Mouse (Mus musculus) kidney, adult 8-10 months (tissue): Measurements from ENCODE around the gene Timm13.

Source experiments
- DNase-seq, 2 experiments: peaks; one replicate each; pipeline ENCODE4 v3.0.0; 2022

Gene Timm13

DNA sequence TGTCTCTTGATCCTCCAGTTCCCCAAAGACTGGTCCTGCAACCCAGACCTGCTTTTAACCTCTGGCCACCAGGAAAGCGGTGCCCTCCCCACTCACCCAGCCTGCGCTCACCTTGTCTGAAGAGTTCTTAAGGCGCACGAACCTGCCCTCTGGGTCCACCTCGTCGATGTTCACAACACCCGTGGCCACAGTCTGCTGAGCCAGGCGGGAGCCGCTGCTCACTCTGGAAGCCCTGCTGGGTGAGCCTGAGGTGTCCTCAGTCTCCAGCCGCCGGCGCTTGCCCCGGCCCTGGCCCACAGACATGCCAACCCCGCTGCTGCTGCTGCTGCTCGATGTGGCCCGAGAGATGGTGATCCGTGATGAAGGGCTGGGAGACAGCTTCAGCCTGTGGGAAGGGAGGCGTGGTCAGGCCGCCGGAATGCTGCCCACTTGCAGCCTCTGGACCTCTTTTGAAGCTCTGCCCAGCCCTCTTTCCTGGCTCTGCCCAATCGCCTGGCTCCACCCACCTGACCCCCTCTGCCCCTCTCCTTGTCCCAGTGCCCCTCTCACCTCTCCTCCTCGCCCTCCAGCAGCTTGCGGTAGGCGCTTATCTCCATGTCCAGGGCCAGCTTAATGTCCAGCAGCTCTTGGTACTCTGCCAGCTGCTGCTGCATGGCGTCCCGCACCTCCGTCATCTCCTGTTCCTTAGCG, 3.4 kb upstream of the Timm13 start:
- DNase-seq = peak in 1 of 2 experiments; percentile 18

DNA sequence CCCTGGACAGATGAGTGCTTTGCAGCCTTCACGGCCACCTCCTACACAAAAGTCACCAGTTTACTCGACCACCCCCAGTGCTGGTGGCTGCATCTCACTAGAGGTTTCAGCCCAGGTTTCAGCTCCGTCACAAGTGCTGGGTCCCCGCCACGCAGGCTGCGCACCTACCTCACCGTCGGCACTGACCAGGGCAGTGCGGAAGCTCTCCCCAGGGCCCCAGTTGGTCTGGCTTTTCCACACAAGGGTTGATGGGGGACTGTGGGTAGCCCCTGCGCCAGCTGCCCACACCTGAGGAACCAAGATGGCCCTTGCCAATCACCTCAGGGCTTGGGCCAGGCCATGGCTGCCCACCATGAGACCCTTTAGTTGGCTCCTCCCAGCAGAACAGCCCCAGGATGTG, 2.5 kb upstream of the Timm13 start:
- no peak for DNase-seq

DNA sequence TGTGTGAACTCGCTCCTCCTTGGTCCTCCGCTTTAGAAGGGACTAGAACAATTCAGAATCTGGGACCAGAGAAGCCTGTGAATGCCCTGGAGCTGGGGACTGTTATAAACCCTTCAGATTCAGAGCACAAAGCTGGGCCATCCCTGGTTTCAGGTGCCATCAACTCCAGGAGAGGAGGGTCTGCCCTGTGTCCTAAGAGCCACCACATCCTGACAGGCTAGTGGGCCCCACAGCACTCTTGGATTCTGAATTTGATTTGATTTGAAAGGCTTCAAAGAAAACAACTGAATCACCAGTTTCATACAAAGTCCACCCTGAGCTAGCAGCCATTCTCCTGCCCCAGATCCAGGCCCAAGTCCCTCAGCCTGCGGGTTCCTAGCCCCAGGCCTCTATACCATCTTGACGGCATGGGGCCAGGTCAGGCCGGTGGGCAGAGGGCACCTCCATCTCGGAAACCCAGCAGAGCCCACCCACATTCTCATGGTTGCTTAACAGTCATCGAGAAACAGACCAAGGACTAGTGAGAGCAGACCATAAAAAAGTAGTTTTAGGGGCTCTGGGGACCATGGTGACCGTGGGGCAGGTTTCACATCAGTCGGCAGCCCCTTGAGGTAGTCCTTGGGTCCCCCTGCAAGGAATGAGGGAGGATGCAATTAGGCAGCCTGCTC, 1.6 kb upstream of the Timm13 start:
- no peak for DNase-seq

DNA sequence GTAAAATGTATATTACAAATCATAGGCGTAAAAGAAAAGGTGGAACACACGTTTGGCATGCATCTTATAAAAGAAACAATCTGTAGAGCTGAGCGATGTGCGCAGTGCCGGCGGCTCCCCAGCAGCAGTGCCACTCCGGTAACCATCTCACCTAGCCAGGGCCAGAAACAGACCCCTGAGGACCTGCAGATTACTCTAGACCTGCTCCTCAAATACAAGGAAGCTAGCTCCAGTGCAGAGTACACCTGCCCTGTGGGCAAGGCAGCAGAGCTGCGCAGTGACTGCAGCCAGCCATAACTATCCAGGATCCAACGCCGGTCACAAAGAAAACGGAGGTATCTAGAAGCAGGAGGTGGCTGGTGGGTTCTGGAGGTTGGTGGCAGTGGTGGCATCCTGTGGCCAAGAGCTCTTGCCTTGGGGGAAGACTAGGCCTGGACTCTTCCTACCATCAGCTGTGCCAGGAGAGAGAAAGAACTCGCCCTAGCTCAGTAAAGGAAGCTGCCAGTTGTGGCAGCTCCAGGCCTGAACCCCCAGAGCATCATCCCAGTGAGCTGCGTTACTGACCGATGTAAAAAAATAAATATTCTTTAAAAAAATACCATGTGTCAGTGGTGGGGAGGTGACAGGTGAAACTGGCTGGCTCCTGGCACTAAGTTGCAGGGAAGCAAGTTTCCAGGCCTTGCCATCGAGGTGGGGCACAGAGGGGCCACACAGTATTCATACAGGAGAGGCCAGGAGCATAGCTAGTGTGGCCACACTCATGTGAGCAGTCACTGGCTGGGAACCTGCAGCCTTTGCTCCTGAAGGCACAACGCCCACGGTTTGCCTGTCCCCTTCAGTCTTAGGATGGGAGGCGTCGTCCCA, 872 bp upstream of the Timm13 start:
- peak in 1 of 2 experiments; percentile 34 for DNase-seq

DNA sequence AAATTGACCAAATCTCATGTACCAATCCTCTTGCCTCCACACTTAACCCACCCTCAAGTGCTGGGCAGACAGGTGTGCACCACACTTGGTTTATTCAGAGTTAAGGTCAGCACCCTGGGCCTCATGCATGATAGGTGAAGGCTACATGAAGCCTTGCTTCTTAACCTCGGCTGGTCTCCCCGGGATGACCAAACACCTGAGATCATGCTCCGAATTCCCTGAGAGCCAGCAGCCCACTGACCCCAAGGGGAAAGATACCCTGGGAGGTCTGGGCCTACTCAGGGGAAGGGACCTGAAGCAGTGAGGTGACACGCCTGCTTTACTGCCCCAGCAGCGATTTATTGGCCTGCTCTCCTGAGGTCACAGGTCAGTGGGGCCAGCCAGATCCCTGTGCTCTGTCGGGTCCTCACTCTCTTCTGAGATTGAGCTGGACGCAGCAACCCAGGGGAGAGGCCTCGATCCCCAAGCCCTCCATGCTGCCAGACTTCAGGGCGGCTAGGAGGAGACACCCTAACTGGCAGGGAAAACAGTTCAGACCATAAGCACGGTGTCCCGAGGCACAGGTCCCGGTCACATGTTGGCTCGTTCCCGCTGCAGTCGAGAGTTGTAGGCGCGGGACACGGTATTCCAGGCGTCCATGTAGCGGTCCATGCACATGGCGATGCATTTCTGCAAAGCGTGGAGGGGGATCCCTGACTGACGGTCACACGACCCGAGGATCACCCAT, 1.0 kb downstream of the Timm13 start:
- DNase-seq = no peak

DNA sequence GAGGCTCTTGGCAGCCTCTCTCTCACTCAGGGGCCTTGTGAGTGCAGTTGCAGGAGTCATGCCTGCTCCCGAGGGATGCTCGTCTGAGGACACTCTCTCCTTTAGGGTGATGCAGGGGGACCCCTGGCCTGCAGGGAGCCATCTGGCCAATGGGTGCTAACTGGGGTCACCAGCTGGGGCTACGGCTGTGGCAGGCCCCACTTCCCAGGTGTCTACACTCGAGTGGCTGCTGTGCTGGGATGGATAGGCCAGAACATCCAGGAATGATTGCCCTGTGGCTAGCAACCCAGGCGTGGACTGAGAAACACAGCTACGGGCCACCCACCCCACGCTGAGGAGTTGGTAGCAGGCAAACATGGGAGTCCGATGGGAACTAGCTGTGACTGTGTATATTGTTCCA, 1.7 kb downstream of the Timm13 start:
- peak in 1 of 2 experiments; percentile 15 for DNase-seq

DNA sequence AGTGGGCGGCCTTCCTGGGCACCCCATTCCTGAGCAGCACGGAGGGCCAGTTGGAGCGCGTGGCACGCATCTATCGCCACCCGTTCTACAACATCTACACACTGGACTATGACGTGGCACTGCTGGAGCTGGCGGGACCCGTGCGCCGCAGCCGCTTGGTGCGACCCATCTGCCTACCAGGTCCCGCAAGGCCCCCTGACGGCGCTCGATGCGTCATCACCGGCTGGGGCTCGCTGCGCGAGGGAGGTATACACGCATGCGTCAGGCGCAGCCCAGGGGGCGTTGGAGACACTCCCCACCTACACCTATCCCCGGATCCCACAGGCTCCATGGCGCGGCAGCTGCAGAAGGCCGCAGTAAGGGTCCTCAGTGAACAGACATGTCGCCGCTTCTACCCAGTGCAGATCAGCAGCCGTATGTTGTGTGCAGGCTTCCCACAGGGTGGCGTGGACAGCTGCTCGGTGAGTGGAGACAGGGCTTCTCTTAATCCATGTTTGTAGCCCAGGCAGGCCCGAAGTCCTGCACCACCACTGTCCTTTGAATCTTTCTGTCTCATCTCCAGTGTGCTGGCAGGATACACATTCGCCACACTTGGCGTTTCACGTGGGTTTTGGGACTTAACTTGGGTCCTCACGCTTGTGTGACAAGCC, 2.8 kb downstream of the Timm13 start:
- no peak for DNase-seq

DNA sequence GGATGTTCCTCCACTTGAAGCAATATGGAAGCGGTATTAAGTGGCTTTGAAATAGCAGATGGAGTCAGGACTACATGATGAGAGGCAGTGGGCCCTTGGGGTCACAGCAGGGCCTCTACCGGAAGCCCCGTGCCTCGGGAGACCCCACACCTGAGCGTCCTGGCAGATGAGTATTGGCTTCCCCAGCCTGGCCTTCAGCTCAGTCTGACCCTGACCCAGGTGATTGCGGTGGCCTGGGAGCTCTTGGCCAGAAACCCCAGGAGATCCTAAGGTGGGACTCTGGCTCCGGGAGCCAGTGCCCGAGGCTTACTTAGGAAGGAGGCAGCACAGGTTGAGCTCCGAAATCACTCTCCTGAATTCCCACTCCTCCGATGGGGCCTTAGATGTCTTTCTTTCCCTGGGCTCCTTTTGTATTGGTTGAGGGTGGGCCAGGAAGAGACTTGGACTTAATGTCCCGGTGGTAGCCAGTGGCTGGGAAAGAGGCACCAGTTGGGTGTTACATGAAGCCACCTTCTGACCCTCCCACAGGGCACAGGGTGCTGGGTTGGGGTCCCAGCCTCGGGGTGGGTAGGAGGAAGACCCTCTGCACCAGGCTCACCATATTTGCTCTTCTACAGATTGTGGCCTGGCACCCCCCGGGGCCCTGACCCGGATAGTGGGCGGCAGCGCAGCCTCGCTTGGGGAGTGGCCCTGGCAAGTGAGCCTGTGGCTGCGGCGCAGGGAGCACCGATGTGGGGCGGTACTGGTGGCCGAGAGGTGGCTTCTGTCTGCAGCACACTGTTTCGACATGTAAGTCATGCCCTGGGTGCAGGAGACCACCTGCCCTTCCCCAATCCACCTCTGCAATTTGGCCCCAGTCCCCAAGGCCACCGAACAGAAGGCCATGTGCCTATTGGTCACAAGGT, 3.9 kb downstream of the Timm13 start:
- DNase-seq = no peak

DNA sequence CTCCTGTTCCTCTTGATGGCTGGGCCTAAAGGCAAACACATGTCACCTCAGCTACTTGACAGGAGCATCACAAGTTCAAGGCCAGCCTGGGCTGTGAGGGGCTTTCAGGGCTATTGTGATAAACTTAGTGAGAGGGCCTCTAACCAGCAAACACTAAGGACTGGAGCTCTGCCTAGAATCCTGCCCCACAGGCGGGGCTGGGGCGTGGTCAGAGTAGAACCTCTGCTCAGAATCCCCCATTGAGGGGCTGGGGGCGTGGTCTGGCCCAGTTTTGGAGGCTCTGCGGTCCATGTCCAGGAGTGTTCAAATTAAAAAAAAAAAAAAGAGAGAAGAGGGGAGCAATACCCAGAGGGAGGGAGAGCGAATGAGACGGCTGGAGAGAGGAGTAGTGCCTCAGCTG, 5.1 kb downstream of the Timm13 start:
- no peak for DNase-seq

DNA sequence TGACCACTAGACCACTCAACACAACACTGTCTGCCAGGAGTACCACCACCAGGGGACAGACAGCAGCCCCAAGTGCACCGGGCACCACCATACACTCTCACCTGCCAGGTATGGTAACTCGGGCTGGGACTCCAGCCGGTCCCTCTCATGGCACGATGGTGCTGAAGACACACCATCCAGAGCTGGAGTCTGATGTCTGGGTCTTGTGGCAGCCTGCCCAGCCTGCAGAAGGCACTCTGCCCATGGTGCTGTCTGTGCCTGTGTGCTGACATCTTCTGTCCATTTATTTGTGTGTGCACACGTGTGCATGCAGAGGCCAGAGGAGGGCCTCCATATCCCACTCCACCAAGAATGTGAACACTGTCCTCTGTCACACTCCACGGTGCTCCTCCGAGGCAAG, 5.7 kb downstream of the Timm13 start:
- no peak for DNase-seq

DNA sequence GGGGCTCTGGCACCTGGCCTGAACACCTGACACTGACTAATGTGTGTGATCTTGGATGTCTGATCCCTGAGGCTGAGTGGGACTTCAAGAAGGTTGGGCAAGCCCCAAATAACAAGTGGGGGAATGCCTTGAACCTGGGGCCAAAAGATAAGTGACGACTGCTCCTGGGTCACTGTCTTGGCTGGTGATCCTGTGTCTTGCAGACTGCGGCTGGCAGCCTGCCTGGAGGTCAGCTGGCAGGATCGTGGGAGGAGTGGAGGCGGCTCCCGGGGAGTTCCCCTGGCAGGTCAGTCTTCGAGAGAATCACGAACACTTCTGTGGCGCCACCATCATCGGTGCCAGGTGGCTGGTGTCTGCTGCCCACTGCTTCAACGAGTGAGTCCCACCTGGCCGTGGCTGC, 13.6 kb downstream of the Timm13 start:
- DNase-seq = peak; percentile 73 to 83

DNA sequence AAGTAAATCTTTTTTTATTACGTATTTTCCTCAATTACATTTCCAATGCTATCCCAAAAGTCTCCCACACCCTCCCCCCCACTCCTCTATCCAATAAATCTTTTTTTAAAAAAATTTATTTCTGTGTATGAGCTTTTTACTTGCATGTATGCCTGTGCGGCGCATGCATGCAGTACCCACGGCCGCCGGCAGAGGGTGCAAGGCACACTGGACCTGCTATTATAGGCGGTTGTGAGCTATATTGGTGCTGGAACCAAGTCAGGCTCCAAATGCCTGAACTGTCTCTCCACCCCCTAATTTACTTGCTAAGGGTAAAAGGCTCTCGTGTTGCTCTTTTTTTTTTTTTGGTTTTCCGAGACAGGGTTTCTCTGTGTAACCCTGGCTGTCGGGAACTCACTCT, 19.5 kb downstream of the Timm13 start:
- peak in 1 of 2 experiments; percentile 84 for DNase-seq

DNA sequence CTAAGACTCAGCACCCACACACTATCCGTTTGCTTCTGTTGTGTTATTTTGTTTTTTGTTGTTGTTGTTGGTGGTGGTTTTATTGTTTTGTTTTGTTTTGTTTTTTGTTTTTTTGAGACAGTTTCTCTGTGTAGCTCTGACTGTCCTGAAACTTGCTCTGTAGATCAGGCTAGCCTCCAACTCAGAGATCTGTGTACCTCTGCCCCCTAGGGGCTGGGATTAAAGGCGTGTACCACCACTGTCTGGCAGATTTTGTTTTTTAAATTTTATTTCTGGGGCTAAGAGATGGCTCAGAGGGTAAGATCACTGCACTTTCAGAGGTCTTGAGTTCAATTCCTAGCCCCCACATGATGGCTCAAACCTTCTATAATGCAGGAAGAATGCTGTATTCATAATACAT, 19.9 kb downstream of the Timm13 start:
- no peak for DNase-seq

DNA sequence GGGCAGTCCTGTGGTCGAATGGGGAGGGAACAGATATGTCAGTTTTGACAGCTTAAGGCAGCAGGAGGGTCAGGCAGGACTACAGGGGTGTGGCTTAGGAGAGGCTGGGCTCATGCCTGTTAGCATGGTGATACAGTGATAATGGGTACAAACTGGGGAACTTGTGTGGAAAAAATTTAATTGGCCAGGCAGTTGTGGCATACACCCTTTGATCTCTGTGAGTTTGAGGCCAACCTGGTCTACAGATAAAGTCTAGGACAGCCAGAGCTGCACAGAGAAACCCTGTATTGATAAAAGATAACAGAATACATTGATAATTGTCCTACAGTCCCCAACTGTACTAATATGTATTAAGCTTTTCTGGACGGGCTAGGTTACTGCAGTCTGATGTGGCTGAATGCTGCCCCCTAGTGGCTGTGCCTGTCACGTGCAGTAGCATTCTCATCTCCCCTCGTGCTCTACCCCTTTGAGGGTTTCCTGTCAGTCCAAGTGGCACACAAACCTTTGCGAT, 20.6 kb downstream of the Timm13 start:
- peak in 1 of 2 experiments; percentile 74 for DNase-seq

DNA sequence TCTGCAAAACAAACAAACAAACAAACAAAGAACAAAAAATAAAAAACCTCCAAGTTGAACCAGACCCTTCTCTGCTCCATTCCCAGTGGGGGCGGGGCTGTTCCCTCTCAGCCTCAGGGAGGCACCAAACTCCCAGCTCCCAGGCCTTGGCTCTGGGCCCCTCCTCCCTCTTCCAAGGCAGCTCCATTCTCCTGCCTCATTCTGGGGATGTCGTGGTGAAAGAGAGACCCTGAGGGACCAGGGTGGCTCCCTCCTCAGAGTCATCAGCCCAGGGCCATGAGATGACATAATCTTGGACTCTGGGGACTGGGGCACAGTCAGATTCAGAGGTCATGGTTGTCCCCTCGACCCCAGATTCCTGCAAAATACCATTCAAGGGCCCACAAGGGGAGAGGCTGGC, 24.2 kb downstream of the Timm13 start:
- no peak for DNase-seq

DNA sequence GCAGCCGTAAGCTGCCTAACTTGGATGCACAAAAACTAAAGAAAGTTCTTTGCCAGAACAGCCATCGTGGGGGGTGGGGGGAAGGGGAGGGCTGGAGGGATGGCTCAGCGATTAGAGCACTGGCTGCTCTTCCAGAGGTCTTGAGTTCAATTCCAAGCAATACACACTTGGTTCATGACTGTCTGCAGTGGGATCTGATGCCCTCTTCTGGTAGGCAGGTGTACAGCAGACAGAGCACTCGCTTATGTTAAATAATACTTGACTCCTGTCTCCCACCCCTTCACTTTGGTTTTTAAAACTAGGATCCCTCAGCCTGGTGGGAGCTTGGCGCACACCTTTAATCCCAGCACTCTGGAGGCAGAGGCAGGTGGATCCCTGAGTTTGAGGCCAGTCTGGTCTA, 24.7 kb downstream of the Timm13 start:
- peak; percentile 36 to 70 for DNase-seq

DNA sequence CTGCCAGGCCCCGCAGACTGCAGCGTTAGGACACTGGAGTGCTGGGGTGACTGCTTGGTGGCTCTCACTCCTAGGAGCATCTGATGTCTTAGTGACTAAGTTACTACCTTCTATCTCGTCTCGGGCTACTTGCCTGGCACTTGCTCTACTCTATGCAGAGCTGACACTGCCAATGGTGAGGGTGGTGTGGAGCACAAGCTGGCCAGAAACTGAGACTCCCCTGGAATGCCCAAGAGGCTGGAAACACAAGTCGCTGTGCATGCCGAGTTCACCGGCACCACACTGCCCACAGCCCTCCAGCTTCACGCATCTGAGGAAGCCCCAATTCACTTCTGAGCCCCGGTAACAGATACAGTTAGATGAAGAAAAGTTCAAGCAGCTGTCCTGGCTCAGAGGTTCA, 26.7 kb downstream of the Timm13 start:
- DNase-seq = no peak

DNA sequence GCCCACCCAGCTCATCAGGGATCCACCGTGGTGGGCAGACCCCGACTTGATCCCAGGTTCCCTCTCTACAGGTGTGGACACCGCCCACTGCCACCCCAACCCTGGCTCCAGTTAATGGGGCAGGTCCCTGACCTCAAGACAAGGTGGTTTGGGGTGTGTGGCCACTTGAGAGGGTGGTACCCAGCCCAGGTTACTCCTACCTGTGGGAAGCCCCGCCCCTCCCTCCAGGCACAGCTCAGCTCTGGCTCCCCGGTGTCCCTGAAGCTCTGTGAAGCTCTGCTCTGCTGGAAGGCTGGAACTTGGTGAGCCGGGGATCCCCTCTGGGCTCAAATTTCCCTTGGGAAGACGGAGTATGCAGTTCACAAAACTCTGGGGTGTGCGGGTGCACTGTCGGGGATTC, 29.2 kb downstream of the Timm13 start, which contains the start of gene Tmprss9:
Gene Tmprss9, plus strand, starts transcription at position 268 of the 400 bp plus-strand sequence.
- DNase-seq = peak; percentile 17 to 25

DNA sequence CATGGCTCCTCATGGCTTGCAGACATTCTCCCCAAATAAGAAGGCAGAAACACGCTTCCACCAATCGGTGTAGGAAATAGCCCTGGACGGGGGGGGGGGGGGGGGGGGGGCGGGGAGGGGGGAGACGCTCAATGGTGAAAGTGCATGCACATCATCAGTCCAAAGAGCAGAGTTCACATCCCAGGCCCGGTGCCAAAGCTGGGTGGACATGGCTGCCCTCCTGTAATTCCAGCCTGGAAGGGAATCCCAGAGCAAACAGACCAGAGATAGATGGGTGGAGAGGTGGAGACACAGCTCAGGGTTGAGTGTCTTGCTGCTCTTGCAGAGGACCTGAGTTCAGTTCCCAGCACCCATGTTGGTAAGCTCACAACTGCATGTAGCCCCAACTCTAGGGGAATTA, 29.8 kb downstream of the Timm13 start:
- DNase-seq = peak; percentile 84 to 90

DNA sequence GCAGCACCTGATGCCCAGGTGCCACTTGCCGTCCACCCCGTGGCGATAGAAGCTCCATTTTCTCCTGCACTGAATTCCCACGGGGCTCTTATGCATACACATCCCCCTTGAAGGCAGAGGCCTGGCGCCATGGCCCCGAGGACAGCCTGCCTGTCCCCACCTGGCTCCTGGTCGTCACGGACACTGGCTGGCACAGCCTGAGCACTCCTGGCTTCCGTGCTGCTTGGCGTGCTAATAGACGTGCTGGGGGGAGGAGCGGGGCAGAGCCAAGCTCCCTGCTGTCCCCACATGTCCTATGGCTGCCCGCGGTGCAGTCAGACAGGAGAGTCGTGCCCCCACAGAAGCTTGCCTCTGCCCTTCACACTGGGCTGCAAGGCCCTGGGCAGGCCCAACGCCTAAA, 36.3 kb downstream of the Timm13 start:
- DNase-seq = no peak

DNA sequence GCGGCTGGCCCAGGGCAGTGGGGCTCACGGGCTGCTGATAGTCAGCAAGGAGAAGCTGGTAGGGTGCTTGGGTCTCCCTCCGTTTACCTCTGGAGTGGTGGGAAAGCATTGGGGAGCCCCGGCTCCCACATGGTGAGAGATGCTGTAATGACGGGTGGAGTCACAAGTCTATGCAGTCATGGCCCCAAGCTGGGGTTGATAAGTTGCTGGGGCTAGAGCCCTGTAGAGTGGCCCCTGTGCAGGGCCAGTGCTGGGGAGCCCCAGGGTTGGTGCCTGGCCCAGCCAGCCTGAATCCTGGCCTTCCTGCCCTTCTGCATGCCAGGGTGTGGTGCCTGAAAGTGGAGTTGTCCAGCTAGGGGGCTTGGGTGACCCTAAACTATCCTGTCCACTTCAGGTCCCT, 38.5 kb downstream of the Timm13 start:
- DNase-seq = no peak
